Mouse (Mus musculus): ENCODE measurements around the gene Slc1a4.

DNA sequence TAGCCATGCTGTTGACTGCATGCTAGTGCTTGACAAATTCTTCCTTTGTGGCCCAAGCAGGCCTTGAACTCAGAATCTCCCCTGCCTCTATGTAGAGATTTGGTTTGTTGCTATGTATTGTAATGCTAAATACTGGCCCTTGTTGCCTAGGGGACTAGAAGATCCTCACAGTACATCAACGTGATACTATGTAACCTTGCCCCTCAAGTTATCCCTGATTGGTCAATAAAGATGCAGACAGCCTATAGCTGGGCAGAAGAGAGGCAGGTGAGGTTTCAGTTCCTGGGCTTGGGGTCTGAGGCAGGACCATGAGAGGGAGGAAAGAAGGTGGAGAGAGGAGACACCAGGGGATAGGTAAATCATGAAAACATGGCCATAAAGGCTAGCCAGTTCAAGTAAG lies 1.8 kb upstream of the Slc1a4 start:
- TF ChIP-seq CTCF (IDR thresholded peaks at IDR 0.05; ENCODE audit: extremely low read depth, insufficient read depth, insufficient read length, insufficient replicate concordance) (no peak), POLR2A (IDR thresholded peaks at IDR 0.05; ENCODE audit: low read depth, low read length) (no peak)

All from spleen, adult 2 months (tissue).